Mouse (Mus musculus) small intestine, adult 2 months (tissue): ENCODE results near the gene Mrpl52.

Experiments used
- CTCF ChIP-seq: fragments of 200-500 bp; IDR thresholded peaks from 2 replicates; pipeline ENCODE4 v1.5.1; 2012; ENCODE audit warnings: low read depth, mild to moderate bottlenecking, control low read depth, inconsistent platforms, low read length, moderate library complexity, mixed read lengths; ENCODE audit not compliant: insufficient replicate concordance, insufficient read length; ENCODE audit errors: extremely low read depth
- POLR2A ChIP-seq: fragments of 200-500 bp; IDR thresholded peaks from 2 replicates; pipeline ENCODE4 v1.6.1; 2012; ENCODE audit warnings: low read depth, mild to moderate bottlenecking, control low read depth, inconsistent platforms, low read length, moderate library complexity

DNA sequence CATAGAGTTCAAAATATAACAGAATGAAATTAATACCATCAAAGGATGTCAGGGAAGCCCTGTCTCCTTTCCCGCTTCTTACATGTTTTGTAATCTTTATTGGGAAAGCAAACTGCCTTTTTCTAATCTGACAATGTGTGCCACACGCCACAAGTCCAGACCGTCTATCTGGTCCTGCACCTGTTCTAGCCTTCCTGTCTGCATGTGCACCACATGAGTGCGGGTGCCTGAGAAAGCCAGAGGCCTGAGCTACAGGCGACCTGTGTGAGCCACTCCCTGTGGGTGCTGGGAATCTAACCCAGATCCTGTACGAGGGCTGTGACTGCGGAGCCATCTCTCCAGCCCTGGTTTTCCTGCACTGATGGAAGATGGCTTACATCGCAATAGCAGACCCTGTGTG is 42.3 kb upstream of the Mrpl52 start:
- TF ChIP-seq POLR2A (no peak), CTCF (no peak)
